Mouse (Mus musculus) forebrain, embryonic 10.5 days (tissue): Measurements from ENCODE around the gene Plxna3. TPM values are rescaled to one million over a fixed set of nuclear protein-coding genes. Genes with fewer than 3 reads are reported as not detected.

Source experiments
- DNase-seq: peaks from one replicate; pipeline ENCODE4 v3.0.0-alpha.2; 2017; ENCODE audit warnings: low spot score; ENCODE audit errors: extremely low spot score
- H3K27ac ChIP-seq: fragments of 300-500 bp; sonication (generic); 2 replicates; pipeline ENCODE4 v1.5.1; 2016; ENCODE audit warnings: mild to moderate bottlenecking
- H3K27me3 ChIP-seq: fragments of 300-500 bp; sonication (generic); 2 replicates; pipeline ENCODE4 v1.6.1; 2016; ENCODE audit warnings: mild to moderate bottlenecking; ENCODE audit not compliant: poor library complexity, severe bottlenecking
- H3K36me3 ChIP-seq: fragments of 300-500 bp; sonication (generic); replicated peaks from 2 replicates; pipeline ENCODE4 v1.6.1; 2016; ENCODE audit warnings: mild to moderate bottlenecking, moderate library complexity
- H3K4me1 ChIP-seq: fragments of 300-500 bp; sonication (generic); 2 replicates; pipeline ENCODE4 v1.6.1; 2016
- H3K4me3 ChIP-seq: fragments of 300-500 bp; sonication (generic); 2 replicates; pipeline ENCODE4 v1.5.1; 2016; ENCODE audit warnings: mild to moderate bottlenecking, moderate library complexity
- H3K9me3 ChIP-seq: fragments of 300-500 bp; sonication (generic); 2 replicates; pipeline ENCODE4 v1.6.1; 2016; ENCODE audit warnings: mild to moderate bottlenecking, moderate library complexity
- WGBS: fragments of 180-500 bp; shearing (Covaris S2); methylation state at CpG from one replicate; pipeline ENCODE4 v1.1.7; 2016; 5-methylcytosine and 5-hydroxymethylcytosine counted together
- polyA plus RNA-seq: library from polyadenylated mRNA; unstranded; fragments of >200 nt; fragmentation: Nextera tagmentation; extraction: Ambion mirVana; gene quantifications from 2 replicates; pipeline ENCODE4 v1.2.1, GENCODE M21; 2016

Gene Plxna3
- 16.1 and 20.3 TPM in 2 replicates for polyA plus RNA-seq

GRCm38 (mm10) chrX:74328725-74329161 lies at the start of gene Plxna3:
Gene Plxna3, plus strand, starts transcription at chrX:74329066.
- Histone ChIP-seq H3K36me3 (peaks cover 21% of the 10 kb centered on the region), H3K27me3 (no peaks in the 10 kb centered on the region; the same call in 1 of the 2 replicates), H3K4me3 (peak within 1 kb of the TSS; percentile 63), H3K27ac (peak within 1 kb of the TSS; percentile 94), H3K4me1 (peaks cover 31% of the 10 kb centered on the region), H3K9me3 (no peaks in the 10 kb centered on the region)
- WGBS: 8% methylated on average over 30 of the region's 30 CpGs
- peak; percentile 70 for DNase-seq

- peak overlapping the region; percentile 69 for H3K4me3 ChIP-seq
- no peak for DNase-seq
- no peaks in the 10 kb centered on the region for H3K9me3 ChIP-seq
- peaks cover 20% of the 10 kb centered on the region for H3K4me1 ChIP-seq
- WGBS: 19% methylated on average over 14 of the region's 14 CpGs
- no peaks in the 10 kb centered on the region for H3K27me3 ChIP-seq
- H3K27ac ChIP-seq: peak overlapping the region; percentile 88
- H3K36me3 ChIP-seq: no peaks in the 10 kb centered on the region
Measured at GRCm38 (mm10) chrX:74281041-74281731, 47.7 kb upstream of the Plxna3 start.

- Histone ChIP-seq H3K36me3 (no peaks in the 10 kb centered on the region), H3K27ac (peak within 1 kb of the TSS; percentile 88), H3K4me1 (peaks cover 20% of the 10 kb centered on the region), H3K4me3 (peak within 1 kb of the TSS; percentile 69), H3K27me3 (no peaks in the 10 kb centered on the region), H3K9me3 (no peaks in the 10 kb centered on the region)
- DNase-seq: peak; percentile 50
- WGBS: 19% methylated on average over 16 of the region's 16 CpGs
Measured at GRCm38 (mm10) chrX:74281732-74282394, 47.0 kb upstream of the Plxna3 start, which contains the start of the genes Taz and Dnase1l1. Gene Taz, plus strand, starts transcription at chrX:74281912. Gene Dnase1l1, minus strand, starts transcription at chrX:74282337.

- H3K9me3 ChIP-seq: no peaks in the 10 kb centered on the region
- peak overlapping the region; percentile 69 for H3K4me3 ChIP-seq
- peak; percentile 75 for DNase-seq
- H3K4me1 ChIP-seq: peaks cover 20% of the 10 kb centered on the region
- 18% methylated on average over 39 of the region's 39 CpGs for WGBS
- no peaks in the 10 kb centered on the region for H3K27me3 ChIP-seq
- H3K27ac ChIP-seq: peak overlapping the region; percentile 88
- peaks cover under 1% of the 10 kb centered on the region; the same call in 1 of the 2 replicates for H3K36me3 ChIP-seq
Measured at GRCm38 (mm10) chrX:74282395-74283091, 46.3 kb upstream of the Plxna3 start.

- Histone ChIP-seq H3K9me3 (no peaks in the 10 kb centered on the region), H3K4me3 (peak overlapping the region; percentile 69), H3K36me3 (peaks cover 5% of the 10 kb centered on the region), H3K4me1 (peaks cover 20% of the 10 kb centered on the region), H3K27me3 (no peaks in the 10 kb centered on the region), H3K27ac (peak overlapping the region; percentile 88)
- DNase-seq: no peak
- WGBS: 58% methylated on average over 5 of the region's 5 CpGs
Measured at GRCm38 (mm10) chrX:74283092-74283437, 45.8 kb upstream of the Plxna3 start.

GRCm38 (mm10) chrX:74293431-74293830 lies 35.4 kb upstream of the Plxna3 start:
- WGBS: 79% methylated on average over 4 of the region's 4 CpGs
- DNase-seq: no peak
- Histone ChIP-seq H3K36me3 (peaks cover 25% of the 10 kb centered on the region), H3K9me3 (no peaks in the 10 kb centered on the region), H3K4me3 (no peak overlapping the region), H3K4me1 (peaks cover 9% of the 10 kb centered on the region), H3K27ac (no peak overlapping the region), H3K27me3 (no peaks in the 10 kb centered on the region)

- Histone ChIP-seq H3K27me3 (no peaks in the 10 kb centered on the region), H3K27ac (peak within 1 kb of the TSS; percentile 88), H3K4me1 (peaks cover 9% of the 10 kb centered on the region), H3K4me3 (peak within 1 kb of the TSS; percentile 72), H3K9me3 (no peaks in the 10 kb centered on the region), H3K36me3 (peaks cover 32% of the 10 kb centered on the region)
- 20% methylated on average over 37 of the region's 37 CpGs for WGBS
- peak; percentile 87 for DNase-seq
Measured at GRCm38 (mm10) chrX:74296538-74297448, 32.1 kb upstream of the Plxna3 start, which contains the start of gene Atp6ap1. Gene Atp6ap1, plus strand, starts transcription at chrX:74297097.

- Histone ChIP-seq H3K4me3 (no peak overlapping the region), H3K4me1 (peaks cover 9% of the 10 kb centered on the region), H3K9me3 (no peaks in the 10 kb centered on the region), H3K27me3 (no peaks in the 10 kb centered on the region), H3K27ac (no peak overlapping the region), H3K36me3 (peaks cover 48% of the 10 kb centered on the region)
- 100% methylated on average over 1 of the region's 1 CpGs for WGBS
- DNase-seq: no peak
Measured at GRCm38 (mm10) chrX:74298348-74298747, 30.5 kb upstream of the Plxna3 start.

GRCm38 (mm10) chrX:74299721-74300120 lies 29.1 kb upstream of the Plxna3 start:
- no peak for DNase-seq
- Histone ChIP-seq H3K27ac (no peak overlapping the region), H3K27me3 (no peaks in the 10 kb centered on the region), H3K9me3 (no peaks in the 10 kb centered on the region), H3K4me1 (peaks cover 15% of the 10 kb centered on the region), H3K4me3 (no peak overlapping the region), H3K36me3 (peaks cover 56% of the 10 kb centered on the region)
- WGBS: 92% methylated on average over 3 of the region's 3 CpGs

- Histone ChIP-seq H3K4me1 (peaks cover 17% of the 10 kb centered on the region), H3K27ac (peak within 1 kb of the TSS; percentile 94), H3K4me3 (peak within 1 kb of the TSS; percentile 66), H3K36me3 (peaks cover 77% of the 10 kb centered on the region), H3K27me3 (no peaks in the 10 kb centered on the region), H3K9me3 (no peaks in the 10 kb centered on the region)
- 19% methylated on average over 41 of the region's 41 CpGs for WGBS
- DNase-seq: peak; percentile 72
Measured at GRCm38 (mm10) chrX:74304867-74305700, 23.8 kb upstream of the Plxna3 start, which contains the start of gene Gdi1. Gene Gdi1, plus strand, starts transcription at chrX:74304998.
